Mouse (Mus musculus): ENCODE data around the gene Bbof1. TPM values are rescaled to one million over a fixed set of nuclear protein-coding genes. Genes with fewer than 3 reads are reported as not detected.
A peak's percentile ranks its signal among the peaks of the same experiment; 100 is the strongest.

Gene Bbof1
- total and polyA plus RNA-seq, 2 experiments: 0.18 TPM; not detected in 1

GRCm38 (mm10) chr12:84447386-84447785, 38.5 kb downstream of the Bbof1 start:
- Histone ChIP-seq H3K4me3 (ENCODE audit: insufficient read depth, low read depth, low read length) (no peak overlapping the region), H3K9ac (ENCODE audit: low read depth, low read length) (no peak overlapping the region), H3K4me1 (ENCODE audit: control insufficient read depth, insufficient read depth, low read length) (peaks cover 3% of the 10 kb centered on the region; the same call in 1 of the 2 replicates), H3K27me3 (ENCODE audit: control insufficient read depth, insufficient read depth, low read length) (no peaks in the 10 kb centered on the region), H3K27ac (replicated peaks; ENCODE audit: insufficient read depth, low read depth, low read length) (no peak overlapping the region), H3K79me2 (ENCODE audit: control insufficient read depth, insufficient read depth, low read length) (peaks cover 2% of the 10 kb centered on the region; the same call in 1 of the 2 replicates), H3K36me3 (ENCODE audit: control insufficient read depth, insufficient read depth, low read length) (peaks cover 9% of the 10 kb centered on the region)
- WGBS: 73% methylated on average over 1 of the region's 1 CpGs
- TF ChIP-seq POLR2A (IDR thresholded peaks at IDR 0.05; ENCODE audit: extremely low read depth, insufficient read depth, low read length): no peak
- TF ChIP-seq CTCF (IDR thresholded peaks at IDR 0.05; ENCODE audit: low read depth, low read length): no peak
- DNase-seq (ENCODE audit: extremely low read depth, low read depth, low spot score): no peak

GRCm38 (mm10) chr12:84448181-84448580, 39.3 kb downstream of the Bbof1 start:
- H3K27ac ChIP-seq (replicated peaks; ENCODE audit: insufficient read depth, low read depth, low read length): no peak overlapping the region
- no peak for TF ChIP-seq CTCF (IDR thresholded peaks at IDR 0.05; ENCODE audit: low read depth, low read length)
- no peak for TF ChIP-seq POLR2A (IDR thresholded peaks at IDR 0.05; ENCODE audit: extremely low read depth, insufficient read depth, low read length)
- no peaks in the 10 kb centered on the region for H3K27me3 ChIP-seq (ENCODE audit: control insufficient read depth, insufficient read depth, low read length)
- peaks cover 5% of the 10 kb centered on the region for H3K36me3 ChIP-seq (ENCODE audit: control insufficient read depth, insufficient read depth, low read length)
- DNase-seq (ENCODE audit: extremely low read depth, low read depth, low spot score): no peak
- WGBS: 84% methylated on average over 6 of the region's 6 CpGs
- H3K4me1 ChIP-seq (ENCODE audit: control insufficient read depth, insufficient read depth, low read length): peaks cover 8% of the 10 kb centered on the region
- H3K9ac ChIP-seq (ENCODE audit: low read depth, low read length): no peak overlapping the region
- H3K4me3 ChIP-seq (ENCODE audit: insufficient read depth, low read depth, low read length): no peak overlapping the region
- peaks cover 6% of the 10 kb centered on the region; the same call in 1 of the 2 replicates for H3K79me2 ChIP-seq (ENCODE audit: control insufficient read depth, insufficient read depth, low read length)

GRCm38 (mm10) chr12:84449887-84450286, 41.0 kb downstream of the Bbof1 start:
- Histone ChIP-seq H3K4me3 (ENCODE audit: insufficient read depth, low read depth, low read length) (peak overlapping the region; percentile 68), H3K9ac (ENCODE audit: low read depth, low read length) (peak overlapping the region; percentile 67)

GRCm38 (mm10) chr12:84450351-84450717, 41.5 kb downstream of the Bbof1 start:
- under 1% methylated on average over 6 of the region's 6 CpGs for WGBS
- Histone ChIP-seq H3K36me3 (ENCODE audit: control insufficient read depth, insufficient read depth, low read length) (no peaks in the 10 kb centered on the region), H3K27me3 (ENCODE audit: control insufficient read depth, insufficient read depth, low read length) (no peaks in the 10 kb centered on the region), H3K9ac (ENCODE audit: low read depth, low read length) (peak overlapping the region; percentile 88), H3K79me2 (ENCODE audit: control insufficient read depth, insufficient read depth, low read length) (peaks cover 10% of the 10 kb centered on the region; the same call in 1 of the 2 replicates), H3K27ac (replicated peaks; ENCODE audit: insufficient read depth, low read depth, low read length) (peak overlapping the region; percentile 97), H3K4me3 (ENCODE audit: insufficient read depth, low read depth, low read length) (peak overlapping the region; percentile 68), H3K4me1 (ENCODE audit: control insufficient read depth, insufficient read depth, low read length) (peaks cover 8% of the 10 kb centered on the region)
- no peak for TF ChIP-seq POLR2A (IDR thresholded peaks at IDR 0.05; ENCODE audit: extremely low read depth, insufficient read depth, low read length)
- no peak for TF ChIP-seq CTCF (IDR thresholded peaks at IDR 0.05; ENCODE audit: low read depth, low read length)
- peak; percentile 91 for DNase-seq (ENCODE audit: extremely low read depth, low read depth, low spot score)

More at GRCm38 (mm10) chr12:84449887-84450286, 41.0 kb downstream of the Bbof1 start:
- no peak for DNase-seq (ENCODE audit: extremely low read depth, low read depth, low spot score)
- Histone ChIP-seq H3K27ac (replicated peaks; ENCODE audit: insufficient read depth, low read depth, low read length) (peak overlapping the region; percentile 97), H3K36me3 (ENCODE audit: control insufficient read depth, insufficient read depth, low read length) (no peaks in the 10 kb centered on the region), H3K4me1 (ENCODE audit: control insufficient read depth, insufficient read depth, low read length) (peaks cover 8% of the 10 kb centered on the region), H3K79me2 (ENCODE audit: control insufficient read depth, insufficient read depth, low read length) (peaks cover 10% of the 10 kb centered on the region; the same call in 1 of the 2 replicates), H3K27me3 (ENCODE audit: control insufficient read depth, insufficient read depth, low read length) (no peaks in the 10 kb centered on the region)
- TF ChIP-seq CTCF (IDR thresholded peaks at IDR 0.05; ENCODE audit: low read depth, low read length) (no peak), POLR2A (IDR thresholded peaks at IDR 0.05; ENCODE audit: extremely low read depth, insufficient read depth, low read length) (no peak)
- WGBS: 16% methylated on average over 10 of the region's 10 CpGs

- peak; percentile 100 for DNase-seq (ENCODE audit: extremely low read depth, low read depth, low spot score)
- Histone ChIP-seq H3K9ac (ENCODE audit: low read depth, low read length) (peak within 1 kb of the TSS; percentile 88), H3K4me3 (ENCODE audit: insufficient read depth, low read depth, low read length) (peak within 1 kb of the TSS; percentile 68), H3K79me2 (ENCODE audit: control insufficient read depth, insufficient read depth, low read length) (peaks cover 10% of the 10 kb centered on the region; the same call in 1 of the 2 replicates), H3K27me3 (ENCODE audit: control insufficient read depth, insufficient read depth, low read length) (no peaks in the 10 kb centered on the region), H3K36me3 (ENCODE audit: control insufficient read depth, insufficient read depth, low read length) (no peaks in the 10 kb centered on the region), H3K27ac (replicated peaks; ENCODE audit: insufficient read depth, low read depth, low read length) (peak within 1 kb of the TSS; percentile 97), H3K4me1 (ENCODE audit: control insufficient read depth, insufficient read depth, low read length) (peaks cover 8% of the 10 kb centered on the region)
- TF ChIP-seq POLR2A (IDR thresholded peaks at IDR 0.05; ENCODE audit: extremely low read depth, insufficient read depth, low read length): peak; percentile 99
- no peak for TF ChIP-seq CTCF (IDR thresholded peaks at IDR 0.05; ENCODE audit: low read depth, low read length)
- under 1% methylated on average over 49 of the region's 49 CpGs for WGBS
These were observed 42.1 kb downstream of the Bbof1 start, which contains the start of the genes Aldh6a1 and Lin52 for GRCm38 (mm10) chr12:84450718-84451646. Gene Aldh6a1, minus strand, starts transcription at chr12:84451004. Gene Lin52, plus strand, starts transcription at chr12:84451422.

All from liver, adult 2 months (tissue).